In genomic region chr5:12970987-12971386, GRCm38 (mm10) we compare ENCODE assay signal across 27 mouse cellular contexts.
A peak's percentile ranks its signal among the peaks of the same experiment; 100 is the strongest.
DNase-seq lines count a peak whose midpoint lies in the region; ATAC-seq lines count a peak whose summit lies in the region.
"Had no signal": no experiment of that assay in that cellular context is flagged by ENCODE, and none has a peak within 500 bp of the region (broad histone marks: within the 10 kb centered on the region; RNA-seq: fewer than 3 reads in every experiment).

No protein-coding gene starts in this region.

- H3K27me3 ChIP-seq in forebrain, embryonic 12.5 days, result no peaks in the 10 kb centered on the region
- no peaks in the 10 kb centered on the region for H3K27me3 ChIP-seq in forebrain, embryonic 14.5 days (replicated peaks; ENCODE audit: control insufficient read depth, insufficient read depth, low read length)
- no peaks in the 10 kb centered on the region for H3K27me3 ChIP-seq in hindbrain, embryonic 11.5 days (ENCODE audit: control insufficient read depth, insufficient read depth, low read length)
- H3K27me3 ChIP-seq in hindbrain, embryonic 13.5 days, result no peaks in the 10 kb centered on the region
- H3K27me3 ChIP-seq: CH12.LX; embryonic facial prominence, embryonic 15.5 days; heart, embryonic 15.5 days; hindbrain, embryonic 12.5 days; intestine, embryonic 15.5 days; kidney, embryonic 15.5 days had no signal

- no peaks in the 10 kb centered on the region for H3K4me1 ChIP-seq in forebrain, embryonic 12.5 days
- no peaks in the 10 kb centered on the region for H3K4me1 ChIP-seq in forebrain, embryonic 14.5 days (ENCODE audit: control insufficient read depth, insufficient read depth, low read length)
- H3K4me1 ChIP-seq in hindbrain, embryonic 11.5 days (replicated peaks; ENCODE audit: control insufficient read depth, insufficient read depth, low read length), result no peaks in the 10 kb centered on the region
- 0 out of 2 replicates have a peak, but pooled peaks cover 3% of the 10 kb centered on the region for H3K4me1 ChIP-seq in hindbrain, embryonic 13.5 days (replicated peaks)
- H3K4me1 ChIP-seq: embryonic facial prominence, embryonic 15.5 days; heart, embryonic 15.5 days; hindbrain, embryonic 12.5 days; intestine, embryonic 15.5 days; kidney, embryonic 15.5 days had no signal

- ATAC-seq in forebrain, embryonic 12.5 days (ENCODE audit: low FRiP score), result 0 out of 2 replicates have a peak, but pooled peaks have one; percentile 36
- no peak for ATAC-seq in forebrain, embryonic 14.5 days
- ATAC-seq in hindbrain, embryonic 11.5 days (ENCODE audit: low FRiP score), result no peak
- ATAC-seq in hindbrain, embryonic 13.5 days (ENCODE audit: low FRiP score), result no peak
- ATAC-seq: activated CD4-positive, CD25-positive, alpha-beta regulatory T cell, adult 4 months; forebrain, embryonic 16.5 days; intestine, embryonic 15.5 days; Patski had no signal

- H3K9ac ChIP-seq in forebrain, embryonic 12.5 days, result no peak overlapping the region
- no peak overlapping the region for H3K9ac ChIP-seq in forebrain, embryonic 14.5 days (ENCODE audit: low read length)
- no peak overlapping the region for H3K9ac ChIP-seq in hindbrain, embryonic 11.5 days (ENCODE audit: low read depth, low read length)
- H3K9ac ChIP-seq in hindbrain, embryonic 13.5 days, result no peak overlapping the region
- H3K9ac ChIP-seq: embryonic facial prominence, embryonic 15.5 days; heart, embryonic 15.5 days; hindbrain, embryonic 12.5 days; intestine, embryonic 15.5 days; kidney, embryonic 15.5 days had no signal

- H3K4me3 ChIP-seq in forebrain, embryonic 12.5 days (replicated peaks), result no peak overlapping the region
- H3K4me3 ChIP-seq in forebrain, embryonic 14.5 days (ENCODE audit: low read depth, low read length), result no peak overlapping the region
- no peak overlapping the region for H3K4me3 ChIP-seq in hindbrain, embryonic 11.5 days (ENCODE audit: low read depth, low read length)
- H3K4me3 ChIP-seq in hindbrain, embryonic 13.5 days, result no peak overlapping the region
- H3K4me3 ChIP-seq: embryonic facial prominence, embryonic 15.5 days; erythroblast, embryonic 14.5 days; forebrain, embryonic 10.5 days; heart, embryonic 15.5 days; hindbrain, embryonic 12.5 days; intestine, embryonic 15.5 days; kidney, embryonic 15.5 days had no signal

- no peak overlapping the region for H3K4me2 ChIP-seq in forebrain, embryonic 12.5 days
- H3K4me2 ChIP-seq in forebrain, embryonic 14.5 days (ENCODE audit: low read length), result no peak overlapping the region
- no peak overlapping the region for H3K4me2 ChIP-seq in hindbrain, embryonic 11.5 days (replicated peaks; ENCODE audit: low read depth, low read length)
- H3K4me2 ChIP-seq in hindbrain, embryonic 13.5 days, result no peak overlapping the region
- H3K4me2 ChIP-seq: embryonic facial prominence, embryonic 15.5 days; heart, embryonic 15.5 days; hindbrain, embryonic 12.5 days; intestine, embryonic 15.5 days; kidney, embryonic 15.5 days had no signal

- WGBS in forebrain, embryonic 12.5 days, result 33% methylated on average over 5 of the region's 5 CpGs
- WGBS in forebrain, embryonic 14.5 days, result 42% methylated on average over 5 of the region's 5 CpGs
- 22% methylated on average over 5 of the region's 5 CpGs for WGBS in hindbrain, embryonic 11.5 days
- 31% methylated on average over 5 of the region's 5 CpGs for WGBS in hindbrain, embryonic 13.5 days

- no peak for DNase-seq in forebrain, embryonic 14.5 days (ENCODE audit: low spot score)
- DNase-seq in hindbrain, embryonic 11.5 days (ENCODE audit: low spot score), result peak; percentile 12
- DNase-seq in embryo, embryonic 11 days, result peak; percentile 13
- DNase-seq in retina, embryonic 14.5 days (ENCODE audit: low spot score), result peak; percentile 33
- DNase-seq in adrenal gland, adult 18-20 months (ENCODE audit: low spot score in 2 of 2), result no peak
- no peak for DNase-seq in kidney, adult 18-20 months
- DNase-seq: adrenal gland, adult 8-10 months; adrenal gland, postnatal 36 days; cerebellum, adult 11 months; cerebellum, adult 8-10 months; cerebellum, postnatal 14 days; gastrocnemius, postnatal 10 days; heart, adult 18-20 months; kidney, adult 2 months had no signal

- H3K27ac ChIP-seq in forebrain, embryonic 12.5 days, result no peak overlapping the region
- no peak overlapping the region for H3K27ac ChIP-seq in forebrain, embryonic 14.5 days (ENCODE audit: low read depth, low read length)
- H3K27ac ChIP-seq in hindbrain, embryonic 11.5 days (ENCODE audit: low read depth, low read length), result no peak overlapping the region
- H3K27ac ChIP-seq in hindbrain, embryonic 13.5 days, result no peak overlapping the region
- H3K27ac ChIP-seq: embryonic facial prominence, embryonic 15.5 days; forebrain, embryonic 10.5 days; heart, embryonic 15.5 days; hindbrain, embryonic 12.5 days; intestine, embryonic 15.5 days; kidney, embryonic 15.5 days had no signal

- no peaks in the 10 kb centered on the region for H3K36me3 ChIP-seq in forebrain, embryonic 12.5 days (replicated peaks)
- H3K36me3 ChIP-seq in forebrain, embryonic 14.5 days (ENCODE audit: control insufficient read depth, insufficient read depth, low read length), result no peaks in the 10 kb centered on the region
- no peaks in the 10 kb centered on the region for H3K36me3 ChIP-seq in hindbrain, embryonic 11.5 days (ENCODE audit: control insufficient read depth, insufficient read depth, low read length)
- H3K36me3 ChIP-seq in hindbrain, embryonic 13.5 days, result no peaks in the 10 kb centered on the region
- H3K36me3 ChIP-seq: embryonic facial prominence, embryonic 15.5 days; forebrain, embryonic 10.5 days; heart, embryonic 15.5 days; hindbrain, embryonic 12.5 days; intestine, embryonic 15.5 days; kidney, embryonic 15.5 days had no signal

- no peaks in the 10 kb centered on the region for H3K9me3 ChIP-seq in forebrain, embryonic 12.5 days
- no peaks in the 10 kb centered on the region for H3K9me3 ChIP-seq in forebrain, embryonic 14.5 days (replicated peaks; ENCODE audit: control insufficient read depth, low read length)
- no peaks in the 10 kb centered on the region for H3K9me3 ChIP-seq in hindbrain, embryonic 11.5 days (ENCODE audit: control insufficient read depth, low read length)
- H3K9me3 ChIP-seq in hindbrain, embryonic 13.5 days, result no peaks in the 10 kb centered on the region
- H3K9me3 ChIP-seq: embryonic facial prominence, embryonic 15.5 days; forebrain, embryonic 10.5 days; heart, embryonic 15.5 days; hindbrain, embryonic 12.5 days; intestine, embryonic 15.5 days; kidney, embryonic 15.5 days had no signal

Comparison
In these comparisons a context has a peak if more than half of its experiments do, and no peak if none do; other contexts are left out.
1. DNase-seq: peak in hindbrain, embryonic 11.5 days (single experiment), embryo, embryonic 11 days (single experiment) and retina, embryonic 14.5 days (single experiment); none in forebrain, embryonic 14.5 days (single experiment), adrenal gland, adult 18-20 months (0 of 2) and kidney, adult 18-20 months (single experiment).